Mouse (Mus musculus) left cerebral cortex, adult 2 months (tissue): ENCODE measurements at regions not wholly inside any gene's neighbourhood (a gene's known extent, or its start where the extent isn't known, plus 50 kb on each side); places are given as distances from the start of the nearest gene placed in this dataset.

ENCODE experiments used
- DNase-seq, 2 experiments: peaks; one replicate each; pipeline ENCODE4 v3.0.0; 2021 to 2022; ENCODE audit warnings: low spot score in 2 of 2, mixed read lengths in 1 of 2; ENCODE audit errors: extremely low spot score in 1 of 2
- H3K27ac ChIP-seq: fragments of 200-600 bp; 2 replicates; pipeline ENCODE4 v1.8.1; 2022
- H3K4me3 ChIP-seq: fragments of 200-600 bp; 2 replicates; pipeline ENCODE4 v1.8.1; 2022
- CTCF ChIP-seq: fragments of 200-600 bp; IDR thresholded peaks from 2 replicates; pipeline ENCODE4 v1.8.1; 2022; ENCODE audit warnings: antibody characterized with exemption, mild to moderate bottlenecking, moderate library complexity
- intact Hi-C: fragments of 180-260 bp; cut with DNase I; formaldehyde crosslinking; loops from one replicate; pipeline ENCODE4 v1.15.1; 2025

GRCm38 (mm10) chr11:25423186-25423585, 787.4 kb downstream of the 5730522E02Rik start:
- intact Hi-C loops: no loop called here
- Histone ChIP-seq H3K27ac (no peak overlapping the region), H3K4me3 (no peak overlapping the region)
- no peak for TF ChIP-seq CTCF
- no peak for DNase-seq

GRCm38 (mm10) chr11:25421486-25421885, 789.1 kb downstream of the 5730522E02Rik start:
- Histone ChIP-seq H3K4me3 (no peak overlapping the region), H3K27ac (no peak overlapping the region)
- no peak for TF ChIP-seq CTCF
- intact Hi-C loops: no loop called here
- no peak for DNase-seq

GRCm38 (mm10) chr11:25410403-25411090, 800.0 kb downstream of the 5730522E02Rik start:
- Histone ChIP-seq H3K4me3 (no peak overlapping the region), H3K27ac (peak overlapping the region; percentile 51; the same call in 1 of the 2 replicates)
- TF ChIP-seq CTCF: no peak
- intact Hi-C loops: no loop called here
- DNase-seq: no peak

GRCm38 (mm10) chr11:25391649-25392048, 818.9 kb downstream of the 5730522E02Rik start:
- H3K4me3 ChIP-seq: no peak overlapping the region
- no peak for TF ChIP-seq CTCF
- no peak overlapping the region for H3K27ac ChIP-seq
- intact Hi-C loops: no loop called here
- DNase-seq: no peak

GRCm38 (mm10) chr11:25367111-25367510, 843.5 kb downstream of the 5730522E02Rik start:
- no peak for TF ChIP-seq CTCF
- intact Hi-C loops: no loop called here
- DNase-seq: no peak
- no peak overlapping the region for H3K27ac ChIP-seq
- H3K4me3 ChIP-seq: no peak overlapping the region

GRCm38 (mm10) chr11:25365433-25365832, 845.1 kb downstream of the 5730522E02Rik start:
- Histone ChIP-seq H3K27ac (no peak overlapping the region), H3K4me3 (no peak overlapping the region)
- intact Hi-C loops: no loop called here
- no peak for TF ChIP-seq CTCF
- DNase-seq: no peak

GRCm38 (mm10) chr11:25359723-25360122, 850.8 kb downstream of the 5730522E02Rik start:
- intact Hi-C loops: loop anchor here (10.0 kb wide), 1 partner anchor 375 kb away; no protein-coding TSS in a partner anchor
- no peak overlapping the region for H3K27ac ChIP-seq
- no peak for DNase-seq
- no peak overlapping the region for H3K4me3 ChIP-seq
- no peak; the same call in 1 of the 2 replicates for TF ChIP-seq CTCF

- TF ChIP-seq CTCF: no peak
- DNase-seq: peak; percentile 20 to 29
- intact Hi-C loops: loop anchor here (2.0 to 10.0 kb wide), 2 partner anchors 43 to 377 kb away; no protein-coding TSS in a partner anchor
- Histone ChIP-seq H3K27ac (peak overlapping the region; percentile 69), H3K4me3 (peak overlapping the region; percentile 37)
These were observed 852.7 kb downstream of the 5730522E02Rik start for GRCm38 (mm10) chr11:25357717-25358411.

- no peak for TF ChIP-seq CTCF
- intact Hi-C loops: loop anchor here (2.0 to 10.0 kb wide), 2 partner anchors 42 to 378 kb away; no protein-coding TSS in a partner anchor
- Histone ChIP-seq H3K4me3 (peak overlapping the region; percentile 37), H3K27ac (peak overlapping the region; percentile 69)
- DNase-seq: peak in 1 of 2 experiments; percentile 13
These were observed 853.6 kb downstream of the 5730522E02Rik start for GRCm38 (mm10) chr11:25356671-25357586.

GRCm38 (mm10) chr11:25335667-25336066, 874.9 kb downstream of the 5730522E02Rik start:
- Histone ChIP-seq H3K4me3 (no peak overlapping the region), H3K27ac (no peak overlapping the region)
- intact Hi-C loops: no loop called here
- no peak for TF ChIP-seq CTCF
- DNase-seq: no peak

- no peak for DNase-seq
- Histone ChIP-seq H3K4me3 (no peak overlapping the region), H3K27ac (no peak overlapping the region)
- intact Hi-C loops: no loop called here
- TF ChIP-seq CTCF: no peak
These were observed 879.9 kb downstream of the 5730522E02Rik start for GRCm38 (mm10) chr11:25330696-25331095.
